7 mouse cellular contexts compared by ENCODE assay signal in the genomic region with DNA sequence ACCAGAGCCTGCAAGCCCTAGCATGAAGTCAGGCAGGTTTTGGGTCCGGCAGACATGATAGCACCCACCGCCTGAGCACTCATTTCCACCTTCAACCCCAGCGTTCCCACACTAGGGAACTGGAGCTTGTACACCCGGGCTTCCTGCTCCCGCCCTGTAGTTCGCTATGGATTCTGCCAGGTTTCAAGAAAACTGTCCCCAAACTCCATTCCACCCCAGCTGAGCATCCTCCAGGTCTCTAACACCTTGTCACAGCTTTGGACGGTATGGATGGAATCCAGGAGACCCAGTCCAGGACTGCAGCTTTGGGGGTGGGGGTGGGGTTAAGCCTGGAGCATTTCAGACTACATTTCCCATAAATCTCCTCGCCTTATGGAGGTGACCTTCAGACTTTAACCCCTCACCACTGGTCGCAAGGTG. TPM values are rescaled to one million over a fixed set of nuclear protein-coding genes. Genes with fewer than 3 reads are reported as not detected.
DNase-seq lines count a peak whose midpoint lies in the region; ATAC-seq and TF ChIP-seq lines count a peak whose summit lies in the region.

No protein-coding gene starts in this region.

- H3K27me3 ChIP-seq in limb, embryonic 14.5 days (ENCODE audit: control insufficient read depth, insufficient read depth, low read length) = no peaks in the 10 kb centered on the region
- H3K27me3 ChIP-seq in midbrain, embryonic 14.5 days (ENCODE audit: control insufficient read depth, insufficient read depth, low read length) = no peaks in the 10 kb centered on the region

- H3K4me1 ChIP-seq in bone marrow, adult 2 months (ENCODE audit: control insufficient read depth, insufficient read depth, low read length) = no peaks in the 10 kb centered on the region; the same call in 1 of the 2 replicates
- 0 out of 2 replicates have a peak, but pooled peaks cover 2% of the 10 kb centered on the region for H3K4me1 ChIP-seq in cortical plate, adult 2 months (ENCODE audit: control insufficient read depth, insufficient read depth, low read length)
- no peaks in the 10 kb centered on the region for H3K4me1 ChIP-seq in limb, embryonic 14.5 days (ENCODE audit: control insufficient read depth, insufficient read depth, low read length)
- H3K4me1 ChIP-seq in midbrain, embryonic 14.5 days (ENCODE audit: control insufficient read depth, insufficient read depth, low read length) = no peaks in the 10 kb centered on the region

- ATAC-seq in limb, embryonic 14.5 days (ENCODE audit: low FRiP score, low read depth) = no peak; the same call in 1 of the 2 replicates
- ATAC-seq in midbrain, embryonic 14.5 days (ENCODE audit: low FRiP score, low TSS enrichment) = peak; percentile 73
- no peak for ATAC-seq in inflammation-experienced regulatory T-cells, adult 6 months

- H3K4me3 ChIP-seq in bone marrow, adult 2 months (replicated peaks; ENCODE audit: control insufficient read depth, low read depth, low read length) = peak overlapping the region; percentile 62
- H3K4me3 ChIP-seq in cortical plate, adult 2 months (ENCODE audit: insufficient read depth, low read length) = peak overlapping the region; percentile 75
- H3K4me3 ChIP-seq in limb, embryonic 14.5 days (replicated peaks; ENCODE audit: low read length) = peak overlapping the region; percentile 42
- H3K4me3 ChIP-seq in midbrain, embryonic 14.5 days (replicated peaks; ENCODE audit: low read depth, low read length) = peak overlapping the region; percentile 47

- DNase-seq in heart, adult 18-20 months = peak; percentile 50 to 79
- peak; percentile 43 for DNase-seq in kidney, adult 11 months
- DNase-seq in limb, embryonic 14.5 days (ENCODE audit: low spot score) = no peak
- DNase-seq in midbrain, embryonic 14.5 days = peak; percentile 61

- 9% methylated on average over 9 of the region's 9 CpGs for WGBS in bone marrow, adult 2 months
- 5% methylated on average over 9 of the region's 9 CpGs for WGBS in limb, embryonic 14.5 days
- 3% methylated on average over 9 of the region's 9 CpGs for WGBS in midbrain, embryonic 14.5 days

- peak overlapping the region; percentile 61 for H3K9ac ChIP-seq in limb, embryonic 14.5 days (ENCODE audit: low read depth, low read length, severe bottlenecking)
- H3K9ac ChIP-seq in midbrain, embryonic 14.5 days (replicated peaks; ENCODE audit: low read length) = peak overlapping the region; percentile 56

- H3K27ac ChIP-seq in bone marrow, adult 2 months (ENCODE audit: control insufficient read depth, insufficient read depth, low read depth, low read length, poor library complexity) = no peak overlapping the region
- peak overlapping the region; percentile 72 for H3K27ac ChIP-seq in cortical plate, adult 2 months (ENCODE audit: insufficient read depth, low read length)
- H3K27ac ChIP-seq in limb, embryonic 14.5 days (replicated peaks; ENCODE audit: low read depth, low read length) = no peak overlapping the region
- H3K27ac ChIP-seq in midbrain, embryonic 14.5 days (replicated peaks; ENCODE audit: low read depth, low read length) = no peak overlapping the region

- no peaks in the 10 kb centered on the region for H3K9me3 ChIP-seq in limb, embryonic 14.5 days (ENCODE audit: control insufficient read depth, low read length)
- no peaks in the 10 kb centered on the region for H3K9me3 ChIP-seq in midbrain, embryonic 14.5 days (ENCODE audit: control insufficient read depth, low read length)

- TF ChIP-seq POLR2A in bone marrow, adult 2 months (IDR thresholded peaks at IDR 0.05; ENCODE audit: borderline replicate concordance, control insufficient read depth, low read depth, low read length) = no peak
- no peak for TF ChIP-seq POLR2A in cortical plate, adult 2 months (IDR thresholded peaks at IDR 0.05; ENCODE audit: extremely low read depth, insufficient read depth, low read length)
- no peak for TF ChIP-seq POLR2A in limb, embryonic 14.5 days (IDR thresholded peaks at IDR 0.05; ENCODE audit: borderline replicate concordance, extremely low read depth, insufficient read depth, insufficient read length)

- no peaks in the 10 kb centered on the region for H3K36me3 ChIP-seq in limb, embryonic 14.5 days (ENCODE audit: control insufficient read depth, insufficient read depth, low read length)
- H3K36me3 ChIP-seq in midbrain, embryonic 14.5 days (ENCODE audit: control insufficient read depth, insufficient read depth, low read length) = no peaks in the 10 kb centered on the region

- H3K4me2 ChIP-seq in limb, embryonic 14.5 days (replicated peaks; ENCODE audit: low read depth, low read length, severe bottlenecking) = peak overlapping the region; percentile 69
- peak overlapping the region; percentile 76 for H3K4me2 ChIP-seq in midbrain, embryonic 14.5 days (ENCODE audit: low read length)

- TF ChIP-seq CTCF in bone marrow, adult 2 months (IDR thresholded peaks at IDR 0.05; ENCODE audit: control insufficient read depth, insufficient read depth, low read length) = no peak
- TF ChIP-seq CTCF in cortical plate, adult 2 months (IDR thresholded peaks at IDR 0.05; ENCODE audit: extremely low read depth, insufficient read depth, low read length) = no peak

RNA-seq across cellular contexts. Expression of a gene that starts 26.6 kb away (rescaled TPM):
- polyA plus RNA-seq in bone marrow, adult 2 months (2011; ENCODE audit: insufficient read depth, insufficient read length, low replicate concordance, missing spikeins) = 30.2 and 98.7 TPM in 2 replicates
- 121 and 125 TPM in 2 replicates for polyA plus RNA-seq in cortical plate, adult 2 months (2012; rRNA removed)
- total RNA-seq in heart, adult 18-20 months (2021) = 100 to 1,000 TPM; 218 to 254 TPM
- polyA plus RNA-seq in limb, embryonic 14.5 days (2012; rRNA removed) = 113 and 161 TPM in 2 replicates
- polyA plus RNA-seq in limb, embryonic 14.5 days (2014; fragmentation: Nextera tagmentation; extraction: Ambion mirVana) = 228 and 249 TPM in 2 replicates
- polyA plus RNA-seq in midbrain, embryonic 14.5 days (2014; fragmentation: Nextera tagmentation; extraction: Ambion mirVana) = 117 and 130 TPM in 2 replicates
- polyA plus RNA-seq in inflammation-experienced regulatory T-cells, adult 6 months (2017; shearing (Covaris generic)) = 10 to 100 TPM in 1 of 3 experiments, 1 to 10 TPM in 2; 2.3 to 10.7 (median 5.8) TPM

RNA-seq across cellular contexts. Expression of a gene that starts 31.6 kb away (rescaled TPM):
- polyA plus RNA-seq in bone marrow, adult 2 months (2011; ENCODE audit: insufficient read depth, insufficient read length, low replicate concordance, missing spikeins) = 6.7 and 11.1 TPM in 2 replicates
- 12.2 and 12.5 TPM in 2 replicates for polyA plus RNA-seq in cortical plate, adult 2 months (2012; rRNA removed)
- total RNA-seq in heart, adult 18-20 months (2021) = 10 to 100 TPM; 57.7 to 58.6 TPM
- 19.3 and 19.8 TPM in 2 replicates for polyA plus RNA-seq in limb, embryonic 14.5 days (2012; rRNA removed)
- polyA plus RNA-seq in limb, embryonic 14.5 days (2014; fragmentation: Nextera tagmentation; extraction: Ambion mirVana) = 31.9 and 32.8 TPM in 2 replicates
- 9.1 and 11.1 TPM in 2 replicates for polyA plus RNA-seq in midbrain, embryonic 14.5 days (2014; fragmentation: Nextera tagmentation; extraction: Ambion mirVana)
- 10 to 100 TPM in 2 of 3 experiments, 1 to 10 TPM in 1; 9.4 to 10.2 (median 10.0) TPM for polyA plus RNA-seq in inflammation-experienced regulatory T-cells, adult 6 months (2017; shearing (Covaris generic))
